Mouse (Mus musculus) stomach, embryonic 15.5 days (tissue): ENCODE data around the gene Smg6. TPM values are rescaled to one million over a fixed set of nuclear protein-coding genes. Genes with fewer than 3 reads are reported as not detected.

Experiments
- ATAC-seq: fragments of 200-750 bp; cut with Nextera tagmentation; 2 replicates; pipeline ENCODE4 v1.8.0; 2017; ENCODE audit warnings: low read depth, moderate number of reproducible peaks, moderate TSS enrichment; ENCODE audit not compliant: insufficient read depth, low FRiP score
- H3K27ac ChIP-seq: fragments of 300-500 bp; sonication (generic); 2 replicates; pipeline ENCODE4 v1.5.1; 2015; ENCODE audit warnings: mild to moderate bottlenecking, inconsistent platforms
- H3K27me3 ChIP-seq: fragments of 300-500 bp; sonication (generic); replicated peaks from 2 replicates; pipeline ENCODE4 v1.6.1; 2015; ENCODE audit warnings: inconsistent platforms
- H3K36me3 ChIP-seq: fragments of 300-500 bp; sonication (generic); 2 replicates; pipeline ENCODE4 v1.6.1; 2015; ENCODE audit warnings: inconsistent platforms
- H3K4me1 ChIP-seq: fragments of 300-500 bp; sonication (generic); 2 replicates; pipeline ENCODE4 v1.6.1; 2015; ENCODE audit warnings: inconsistent platforms
- H3K4me2 ChIP-seq: fragments of 300-500 bp; sonication (generic); 2 replicates; pipeline ENCODE4 v1.6.1; 2015; ENCODE audit warnings: mild to moderate bottlenecking, inconsistent platforms
- H3K4me3 ChIP-seq: fragments of 300-500 bp; sonication (generic); replicated peaks from 2 replicates; pipeline ENCODE4 v1.5.1; 2015; ENCODE audit warnings: inconsistent platforms
- H3K9ac ChIP-seq: fragments of 300-500 bp; sonication (generic); 2 replicates; pipeline ENCODE4 v1.6.1; 2015; ENCODE audit warnings: inconsistent platforms
- H3K9me3 ChIP-seq: fragments of 300-500 bp; sonication (generic); 2 replicates; pipeline ENCODE4 v1.6.1; 2016; ENCODE audit warnings: inconsistent platforms
- WGBS: fragments of 180-500 bp; shearing (Covaris S2); methylation state at CpG from one replicate; pipeline ENCODE4 v1.1.7; 2015; 5-methylcytosine and 5-hydroxymethylcytosine counted together
- polyA plus RNA-seq: library from polyadenylated mRNA; unstranded; fragments of >200 nt; fragmentation: Nextera tagmentation; extraction: Ambion mirVana; gene quantifications from 2 replicates; pipeline ENCODE4 v1.2.1, GENCODE M21; 2015

The Smg6 gene
- polyA plus RNA-seq, 1 experiment from 2014 or later, result 14.4 TPM

DNA sequence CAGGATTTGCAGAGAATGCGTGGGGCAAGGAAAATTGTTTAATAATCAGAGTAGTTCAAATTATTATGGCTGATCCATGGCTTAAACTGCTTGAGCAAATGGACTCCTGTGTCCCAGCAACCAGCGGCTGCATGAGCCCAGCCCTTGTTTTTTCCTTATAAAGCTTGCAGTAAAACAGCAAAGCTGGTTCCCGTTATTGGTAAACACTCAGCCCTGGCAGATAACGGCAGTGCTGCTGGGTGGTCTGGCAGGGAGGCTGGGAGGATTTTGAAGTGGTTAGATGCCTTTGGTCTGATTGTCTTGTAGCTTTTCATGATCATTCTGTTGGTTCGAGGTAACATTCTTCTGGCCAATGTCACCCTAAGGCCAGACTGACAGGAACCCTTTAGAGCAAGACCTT lies 230.8 kb downstream of the Smg6 start:
- H3K36me3 ChIP-seq, result 0 out of 2 replicates have a peak, but pooled peaks cover 6% of the 10 kb centered on the region
- no peaks in the 10 kb centered on the region for H3K27me3 ChIP-seq
- WGBS, result 36% methylated on average over 5 of the region's 5 CpGs
- peak overlapping the region; percentile 75 for H3K27ac ChIP-seq
- H3K4me2 ChIP-seq, result no peak overlapping the region
- H3K4me3 ChIP-seq, result no peak overlapping the region
- H3K9me3 ChIP-seq, result no peaks in the 10 kb centered on the region
- no peak for ATAC-seq
- H3K4me1 ChIP-seq, result peaks cover 62% of the 10 kb centered on the region
- no peak overlapping the region for H3K9ac ChIP-seq

DNA sequence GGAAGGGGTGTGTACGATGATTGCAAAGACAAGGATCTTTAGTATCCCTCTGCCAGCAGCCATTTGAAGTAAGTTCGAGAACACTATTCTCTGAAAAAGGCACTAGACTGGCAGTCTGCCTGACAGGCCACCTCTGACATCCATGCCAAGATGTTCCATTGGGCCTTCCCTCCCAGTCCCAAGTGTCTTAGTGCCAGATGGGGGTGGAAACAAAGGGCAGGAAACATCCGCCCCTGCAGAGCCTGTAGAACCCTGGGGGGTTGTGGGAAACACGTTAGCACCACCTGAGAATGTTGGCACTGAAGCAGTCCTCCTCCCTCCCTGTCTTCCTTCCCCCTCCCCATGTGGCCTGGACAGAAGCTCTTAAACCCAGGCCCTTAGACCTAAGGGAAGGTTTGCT lies 231.4 kb downstream of the Smg6 start:
- Histone ChIP-seq H3K4me3 (no peak overlapping the region), H3K27ac (peak overlapping the region; percentile 75), H3K36me3 (0 out of 2 replicates have a peak, but pooled peaks cover 6% of the 10 kb centered on the region), H3K4me2 (no peak overlapping the region), H3K9me3 (no peaks in the 10 kb centered on the region), H3K9ac (no peak overlapping the region), H3K4me1 (peaks cover 67% of the 10 kb centered on the region), H3K27me3 (no peaks in the 10 kb centered on the region)
- no peak for ATAC-seq
- 45% methylated on average over 4 of the region's 4 CpGs for WGBS

DNA sequence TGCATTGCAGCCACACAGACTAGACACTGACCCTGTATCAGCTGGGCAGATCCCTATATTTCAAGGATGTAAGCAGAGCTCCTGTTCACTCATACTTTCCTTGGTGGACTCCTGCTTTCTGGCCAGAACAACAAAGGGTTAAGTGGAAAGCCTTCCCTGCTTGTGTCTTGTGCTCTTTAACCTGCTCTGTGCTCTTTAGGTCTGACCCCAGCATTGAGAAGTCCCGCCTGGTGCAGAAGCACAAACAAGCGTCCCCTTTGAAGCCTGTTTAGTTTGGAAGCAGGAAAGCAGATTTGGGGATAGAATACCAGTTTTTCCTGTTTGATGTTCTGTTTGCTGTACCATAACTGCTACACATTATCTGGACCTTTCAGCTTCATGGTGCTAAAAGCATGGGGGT lies 232.3 kb downstream of the Smg6 start:
- no peaks in the 10 kb centered on the region for H3K27me3 ChIP-seq
- H3K36me3 ChIP-seq, result peaks cover 13% of the 10 kb centered on the region; the same call in 1 of the 2 replicates
- H3K4me3 ChIP-seq, result no peak overlapping the region
- H3K27ac ChIP-seq, result peak overlapping the region; percentile 75
- ATAC-seq, result peak; percentile 28; the same call in 1 of the 2 replicates
- H3K4me2 ChIP-seq, result no peak overlapping the region
- no peaks in the 10 kb centered on the region for H3K9me3 ChIP-seq
- H3K4me1 ChIP-seq, result peaks cover 71% of the 10 kb centered on the region
- WGBS, result 32% methylated on average over 2 of the region's 2 CpGs
- no peak overlapping the region for H3K9ac ChIP-seq

DNA sequence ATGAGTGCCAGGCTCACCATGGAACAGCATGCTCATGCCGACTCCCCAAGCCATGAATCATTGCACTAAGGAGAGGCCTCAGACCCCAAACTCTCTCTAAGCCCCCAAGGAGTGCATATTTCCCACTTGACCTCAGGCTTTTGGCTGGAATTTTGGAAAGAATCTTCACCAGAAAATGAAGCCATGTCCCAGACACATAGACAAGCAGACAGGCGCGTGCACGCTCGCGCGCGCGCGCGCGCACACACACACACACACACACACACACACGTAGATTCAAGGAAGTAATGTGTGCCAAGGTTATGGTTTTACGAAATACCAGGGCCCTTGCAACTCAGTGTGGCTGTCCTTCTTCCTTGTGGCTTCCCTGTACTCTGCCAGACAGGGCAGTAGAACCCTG lies 232.8 kb downstream of the Smg6 start:
- WGBS, result 80% methylated on average over 14 of the region's 14 CpGs

DNA sequence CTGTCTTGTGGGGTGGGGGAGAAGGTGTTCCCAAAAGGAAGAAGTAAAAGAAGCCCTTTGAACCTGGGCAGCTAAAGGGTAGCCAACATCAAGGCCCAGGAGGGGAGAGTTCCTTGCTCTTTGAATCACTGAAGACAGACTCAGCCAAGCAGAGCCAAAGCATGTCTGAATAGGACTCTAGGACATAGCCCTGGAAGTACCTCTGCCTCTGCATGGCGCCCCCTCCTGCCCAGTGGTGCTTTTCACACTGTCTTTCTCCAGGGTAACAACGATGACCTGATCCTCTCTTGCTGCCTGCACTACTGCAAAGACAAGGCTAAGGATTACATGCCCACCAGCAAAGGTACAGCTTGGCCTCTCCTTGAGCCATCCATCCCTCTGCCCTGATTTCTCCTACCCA lies 233.9 kb downstream of the Smg6 start:
- no peaks in the 10 kb centered on the region for H3K9me3 ChIP-seq
- ATAC-seq, result no peak
- H3K27ac ChIP-seq, result 0 out of 2 replicates have a peak overlapping the region, but pooled peaks have one; percentile 78
- H3K4me3 ChIP-seq, result no peak overlapping the region
- H3K4me1 ChIP-seq, result peaks cover 74% of the 10 kb centered on the region
- 64% methylated on average over 2 of the region's 2 CpGs for WGBS
- H3K9ac ChIP-seq, result no peak overlapping the region
- peaks cover 20% of the 10 kb centered on the region; the same call in 1 of the 2 replicates for H3K36me3 ChIP-seq
- H3K27me3 ChIP-seq, result no peaks in the 10 kb centered on the region
- H3K4me2 ChIP-seq, result no peak overlapping the region

More for the DNA sequence above, 232.8 kb downstream of the Smg6 start:
- Histone ChIP-seq H3K4me3 (no peak overlapping the region), H3K27ac (peak overlapping the region; percentile 75), H3K27me3 (no peaks in the 10 kb centered on the region), H3K4me1 (peaks cover 73% of the 10 kb centered on the region), H3K9ac (no peak overlapping the region), H3K36me3 (peaks cover 18% of the 10 kb centered on the region; the same call in 1 of the 2 replicates), H3K9me3 (no peaks in the 10 kb centered on the region), H3K4me2 (no peak overlapping the region)
- ATAC-seq, result no peak

DNA sequence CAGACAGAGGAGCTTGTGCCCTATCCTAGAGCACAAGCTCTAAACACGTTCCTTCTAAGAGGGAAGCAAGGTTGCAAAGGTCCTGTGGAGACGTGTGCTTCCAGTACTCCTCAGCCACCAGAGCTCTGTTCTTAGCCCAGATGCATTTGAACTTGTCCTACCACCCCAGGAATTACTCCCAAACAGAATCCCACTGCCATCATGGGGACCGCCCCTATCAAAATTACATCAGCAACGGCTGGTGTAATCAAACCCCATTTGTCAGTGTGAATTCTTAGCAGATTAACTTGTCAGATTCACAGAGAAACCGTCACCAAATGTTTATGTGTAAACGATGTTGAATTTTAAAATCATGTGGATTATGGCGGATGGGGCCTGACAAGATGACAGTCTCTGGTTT lies 235.3 kb downstream of the Smg6 start:
- peaks cover 20% of the 10 kb centered on the region; the same call in 1 of the 2 replicates for H3K36me3 ChIP-seq
- peaks cover 78% of the 10 kb centered on the region for H3K4me1 ChIP-seq
- H3K4me3 ChIP-seq, result no peak overlapping the region
- ATAC-seq, result no peak
- no peak overlapping the region for H3K4me2 ChIP-seq
- H3K27ac ChIP-seq, result peak overlapping the region; percentile 78
- 49% methylated on average over 7 of the region's 7 CpGs for WGBS
- H3K9ac ChIP-seq, result no peak overlapping the region
- peaks cover 5% of the 10 kb centered on the region; the same call in 1 of the 2 replicates for H3K27me3 ChIP-seq
- H3K9me3 ChIP-seq, result no peaks in the 10 kb centered on the region

DNA sequence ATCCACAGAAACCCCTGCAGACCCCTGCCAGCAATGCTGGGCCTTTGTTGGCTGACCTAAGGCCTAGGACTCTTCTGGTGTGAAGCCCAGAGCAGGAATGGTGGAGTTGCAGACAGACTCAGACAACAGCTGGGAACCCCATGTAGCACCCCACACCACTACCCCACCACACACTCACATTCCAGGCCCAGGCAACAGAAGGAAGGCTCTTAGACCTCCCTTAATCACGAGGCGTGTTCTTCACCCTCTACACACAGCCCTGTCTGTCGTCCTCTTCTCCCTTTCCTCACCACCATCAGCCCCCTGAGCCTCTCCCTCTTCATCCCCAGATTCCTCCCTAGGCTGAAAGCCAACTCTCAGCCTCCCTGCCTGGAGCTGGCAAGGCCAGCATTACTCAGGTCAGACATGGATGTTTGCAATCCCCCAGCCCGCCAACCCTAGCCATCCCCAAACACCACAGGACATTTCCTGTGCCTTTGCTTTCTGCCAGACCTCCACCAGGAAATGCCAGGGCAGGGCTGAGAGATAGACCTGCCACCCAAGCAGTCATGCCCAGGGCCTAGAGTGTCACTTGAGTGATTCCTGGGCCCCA lies 235.9 kb downstream of the Smg6 start:
- Histone ChIP-seq H3K36me3 (peaks cover 20% of the 10 kb centered on the region; the same call in 1 of the 2 replicates), H3K9ac (no peak overlapping the region)

DNA sequence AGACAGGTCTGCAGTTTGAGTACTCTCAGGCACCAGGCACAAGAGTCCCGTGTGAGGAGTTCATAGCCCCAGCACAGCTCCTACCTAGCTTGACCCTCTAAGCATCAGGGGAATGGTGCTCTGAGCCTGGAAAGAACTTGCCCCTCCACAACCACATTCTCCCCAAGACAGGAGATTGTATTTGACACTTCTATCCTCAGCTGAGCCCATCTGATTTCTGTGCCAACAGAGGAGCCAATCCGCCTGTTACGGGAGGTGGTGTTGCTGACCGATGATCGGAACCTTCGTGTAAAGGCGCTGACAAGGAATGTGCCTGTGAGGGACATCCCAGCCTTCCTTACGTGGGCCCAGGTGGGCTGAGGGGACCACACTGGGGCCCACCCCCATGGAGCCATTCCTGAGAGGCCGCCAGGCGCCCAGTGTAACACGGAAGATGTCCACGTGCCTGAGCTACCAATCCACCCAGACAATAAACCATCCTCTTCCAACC lies 237.0 kb downstream of the Smg6 start:
- Histone ChIP-seq H3K9ac (no peak overlapping the region), H3K9me3 (no peaks in the 10 kb centered on the region), H3K4me1 (peaks cover 75% of the 10 kb centered on the region), H3K36me3 (peaks cover 20% of the 10 kb centered on the region; the same call in 1 of the 2 replicates), H3K4me2 (peak overlapping the region; percentile 85; the same call in 1 of the 2 replicates), H3K27ac (peak overlapping the region; percentile 91), H3K4me3 (no peak overlapping the region), H3K27me3 (peaks cover 19% of the 10 kb centered on the region)
- ATAC-seq, result no peak
- WGBS, result 77% methylated on average over 12 of the region's 12 CpGs

More for the DNA sequence above, 235.9 kb downstream of the Smg6 start:
- no peak overlapping the region for H3K4me3 ChIP-seq
- H3K27me3 ChIP-seq, result peaks cover 11% of the 10 kb centered on the region; the same call in 1 of the 2 replicates
- no peaks in the 10 kb centered on the region for H3K9me3 ChIP-seq
- peak; percentile 33; the same call in 1 of the 2 replicates for ATAC-seq
- 34% methylated on average over 4 of the region's 4 CpGs for WGBS
- H3K4me1 ChIP-seq, result peaks cover 78% of the 10 kb centered on the region
- no peak overlapping the region for H3K4me2 ChIP-seq
- H3K27ac ChIP-seq, result peak overlapping the region; percentile 91

DNA sequence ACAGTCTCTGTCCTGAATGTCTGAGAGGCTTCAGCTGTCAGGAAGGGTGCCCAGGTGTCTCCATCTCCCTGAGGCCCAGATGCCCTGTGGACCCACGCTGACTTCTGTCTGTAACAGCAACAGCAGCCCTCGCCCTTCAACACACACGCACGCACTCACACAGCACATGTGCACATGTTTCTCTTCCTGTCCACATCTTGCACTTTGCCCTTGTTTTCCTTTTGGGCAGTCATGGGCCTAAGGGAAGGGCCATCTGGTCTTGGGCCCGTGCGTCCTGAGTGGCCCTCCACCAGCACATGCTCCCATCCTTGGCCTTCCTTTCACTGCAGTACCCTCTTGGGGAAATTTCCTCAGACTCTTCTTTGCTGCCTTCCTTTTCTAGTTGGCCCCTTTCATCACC lies 237.8 kb downstream of the Smg6 start:
- Histone ChIP-seq H3K4me2 (peak overlapping the region; percentile 85), H3K27me3 (peaks cover 26% of the 10 kb centered on the region), H3K36me3 (peaks cover 20% of the 10 kb centered on the region; the same call in 1 of the 2 replicates), H3K9me3 (no peaks in the 10 kb centered on the region), H3K4me1 (peaks cover 74% of the 10 kb centered on the region), H3K9ac (no peak overlapping the region), H3K4me3 (no peak overlapping the region), H3K27ac (peak overlapping the region; percentile 91)
- WGBS, result 65% methylated on average over 6 of the region's 6 CpGs
- ATAC-seq, result no peak

DNA sequence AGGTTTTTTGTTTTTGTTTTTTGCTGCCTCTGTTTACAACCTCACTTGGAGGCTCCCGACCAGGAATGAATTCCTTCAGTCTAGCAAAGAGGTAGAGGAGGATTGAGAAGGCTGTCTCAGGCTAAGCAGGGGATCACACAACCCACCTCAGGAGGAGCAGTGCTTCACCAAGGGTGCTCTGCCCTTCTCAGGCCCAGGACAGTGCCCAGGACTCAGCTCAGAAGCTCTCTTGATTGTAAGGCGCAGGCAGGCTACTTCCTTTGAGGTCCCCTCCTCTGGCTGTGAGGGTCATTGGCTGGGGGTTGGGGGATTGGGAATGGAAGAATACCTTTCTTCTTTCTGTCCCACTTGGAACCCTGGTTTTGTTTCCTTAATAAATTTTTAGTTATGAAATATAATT lies 238.4 kb downstream of the Smg6 start:
- WGBS, result 67% methylated on average over 2 of the region's 2 CpGs
- ATAC-seq, result no peak
- H3K4me2 ChIP-seq, result peak overlapping the region; percentile 85
- peaks cover 29% of the 10 kb centered on the region for H3K27me3 ChIP-seq
- peaks cover 72% of the 10 kb centered on the region for H3K4me1 ChIP-seq
- peaks cover 20% of the 10 kb centered on the region; the same call in 1 of the 2 replicates for H3K36me3 ChIP-seq
- peak overlapping the region; percentile 7; the same call in 1 of the 2 replicates for H3K9ac ChIP-seq
- H3K27ac ChIP-seq, result peak overlapping the region; percentile 91
- H3K9me3 ChIP-seq, result no peaks in the 10 kb centered on the region
- no peak overlapping the region; the same call in 1 of the 2 replicates for H3K4me3 ChIP-seq

DNA sequence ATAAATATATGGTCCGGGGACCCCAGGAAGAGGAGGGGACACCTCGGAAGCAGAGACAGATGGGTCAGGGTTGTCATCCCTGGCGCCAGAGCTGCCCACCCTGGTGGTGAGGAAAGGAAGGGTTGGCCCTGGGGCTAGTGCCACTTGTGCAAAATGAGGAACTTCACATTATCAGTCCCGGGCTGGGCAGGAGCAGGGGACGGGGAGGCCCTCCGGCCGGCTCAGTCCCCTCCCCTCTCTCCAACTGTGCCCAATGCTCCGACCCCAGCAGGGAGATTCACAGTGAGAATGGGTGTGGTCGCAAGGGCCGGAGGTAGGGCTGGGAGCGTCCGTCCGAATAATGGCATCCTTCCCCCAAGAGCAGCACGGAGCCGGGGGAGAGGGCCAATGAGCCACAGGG lies 239.1 kb downstream of the Smg6 start:
- Histone ChIP-seq H3K4me2 (peak overlapping the region; percentile 85), H3K4me1 (peaks cover 73% of the 10 kb centered on the region), H3K27me3 (peaks cover 33% of the 10 kb centered on the region), H3K27ac (peak overlapping the region; percentile 91), H3K9me3 (no peaks in the 10 kb centered on the region), H3K9ac (peak overlapping the region; percentile 22; the same call in 1 of the 2 replicates), H3K4me3 (peak overlapping the region; percentile 65), H3K36me3 (peaks cover 20% of the 10 kb centered on the region; the same call in 1 of the 2 replicates)
- 13% methylated on average over 15 of the region's 15 CpGs for WGBS
- ATAC-seq, result no peak
